Mouse (Mus musculus): ENCODE results near the gene Nucks1. TPM values are rescaled to one million over a fixed set of nuclear protein-coding genes. Genes with fewer than 3 reads are reported as not detected.
A peak's percentile ranks its signal among the peaks of the same experiment; 100 is the strongest.

Gene Nucks1
- total RNA-seq (2014; rRNA removed), result 121 and 140 TPM in 2 replicates
- 41.3 and 51.7 TPM in 2 replicates for polyA plus RNA-seq (2015; fragmentation: Nextera tagmentation; extraction: Ambion mirVana)

- under 1% methylated on average over 35 of the region's 35 CpGs for WGBS
- no peaks in the 10 kb centered on the region for H3K36me3 ChIP-seq (ENCODE audit: insufficient read depth, low read length)
- H3K9me3 ChIP-seq (ENCODE audit: low read length), result no peaks in the 10 kb centered on the region
- ATAC-seq (ENCODE audit: low FRiP score) (peak; percentile 99), DNase-seq (ENCODE audit: low spot score) (peak; percentile 99)
- no peaks in the 10 kb centered on the region for H3K4me1 ChIP-seq (ENCODE audit: insufficient read depth, low read length)
- H3K27me3 ChIP-seq (ENCODE audit: insufficient read depth, low read length), result no peaks in the 10 kb centered on the region
- peak within 1 kb of the TSS; percentile 100 for H3K27ac ChIP-seq (ENCODE audit: low read depth, low read length)
- H3K9ac ChIP-seq (replicated peaks; ENCODE audit: low read length, poor library complexity, severe bottlenecking), result peak within 1 kb of the TSS; percentile 100
- peak within 1 kb of the TSS; percentile 97 for H3K4me3 ChIP-seq (ENCODE audit: low read depth, low read length)
- H3K4me2 ChIP-seq (ENCODE audit: low read depth, low read length, poor library complexity, severe bottlenecking), result peak within 1 kb of the TSS; percentile 80
- peak; percentile 76 for TF ChIP-seq CTCF (IDR thresholded peaks at IDR 0.05)
These were observed at the start of gene Nucks1 for GRCm38 (mm10) chr1:131910001-131910648. Nucks1 (plus strand) TSS chr1:131910534.

DNA sequence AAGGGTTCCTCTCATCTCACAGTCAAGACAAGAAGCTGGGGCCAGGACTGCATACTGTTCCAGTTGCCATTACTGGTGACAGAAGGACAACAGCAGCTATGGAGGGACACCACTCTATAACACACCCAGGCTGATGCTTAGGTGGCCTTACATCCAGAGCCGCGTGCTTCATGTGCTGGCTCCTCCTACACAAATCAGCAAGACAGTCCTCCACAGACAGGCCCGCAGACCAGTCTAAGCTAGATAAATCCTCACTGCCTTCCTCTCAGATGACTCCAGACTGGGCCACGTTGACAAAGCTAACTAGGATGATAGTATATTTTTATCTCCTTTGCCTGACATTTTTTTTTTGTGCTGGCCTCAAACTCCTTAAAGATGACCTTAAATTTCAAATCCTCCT lies 48.5 kb upstream of the Nucks1 start:
- no peak for DNase-seq (ENCODE audit: low spot score)
- no peak overlapping the region for H3K4me2 ChIP-seq (ENCODE audit: low read depth, low read length, poor library complexity, severe bottlenecking)
- H3K36me3 ChIP-seq (ENCODE audit: insufficient read depth, low read length), result no peaks in the 10 kb centered on the region
- no peak overlapping the region for H3K4me3 ChIP-seq (ENCODE audit: low read depth, low read length)
- ATAC-seq (ENCODE audit: low FRiP score), result no peak
- no peak for TF ChIP-seq CTCF (IDR thresholded peaks at IDR 0.05)
- WGBS, result 76% methylated on average over 4 of the region's 4 CpGs
- no peaks in the 10 kb centered on the region for H3K4me1 ChIP-seq (ENCODE audit: insufficient read depth, low read length)
- no peak overlapping the region for H3K27ac ChIP-seq (ENCODE audit: low read depth, low read length)
- H3K9ac ChIP-seq (replicated peaks; ENCODE audit: low read length, poor library complexity, severe bottlenecking), result no peak overlapping the region
- no peaks in the 10 kb centered on the region for H3K9me3 ChIP-seq (ENCODE audit: low read length)
- H3K27me3 ChIP-seq (ENCODE audit: insufficient read depth, low read length), result no peaks in the 10 kb centered on the region

DNA sequence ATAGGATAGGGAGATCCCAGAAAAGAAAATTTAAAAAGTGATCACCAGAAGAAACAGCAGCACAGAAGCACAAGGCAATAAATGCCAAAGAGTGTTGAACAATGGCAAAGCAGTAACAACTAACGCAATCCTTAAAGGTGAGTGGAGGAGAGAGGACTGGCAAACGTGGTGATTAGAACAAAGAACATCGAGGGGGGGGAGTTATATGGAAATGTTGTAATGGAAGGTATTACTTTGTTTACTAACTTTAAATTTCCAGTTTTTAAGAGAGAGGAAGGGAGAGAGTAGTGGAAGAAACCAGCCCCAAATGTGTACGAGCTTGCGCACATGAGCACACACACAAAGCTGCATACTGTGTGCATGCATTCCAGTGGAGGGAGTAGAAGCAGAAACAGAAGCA lies 44.7 kb upstream of the Nucks1 start:
- Histone ChIP-seq H3K27me3 (ENCODE audit: insufficient read depth, low read length) (no peaks in the 10 kb centered on the region), H3K4me1 (ENCODE audit: insufficient read depth, low read length) (no peaks in the 10 kb centered on the region), H3K4me3 (ENCODE audit: low read depth, low read length) (no peak overlapping the region), H3K4me2 (ENCODE audit: low read depth, low read length, poor library complexity, severe bottlenecking) (no peak overlapping the region), H3K9ac (replicated peaks; ENCODE audit: low read length, poor library complexity, severe bottlenecking) (no peak overlapping the region), H3K27ac (ENCODE audit: low read depth, low read length) (no peak overlapping the region), H3K9me3 (ENCODE audit: low read length) (no peaks in the 10 kb centered on the region), H3K36me3 (ENCODE audit: insufficient read depth, low read length) (no peaks in the 10 kb centered on the region)
- no peak for TF ChIP-seq CTCF (IDR thresholded peaks at IDR 0.05)
- WGBS, result 84% methylated on average over 5 of the region's 5 CpGs
- ATAC-seq (ENCODE audit: low FRiP score) (no peak), DNase-seq (ENCODE audit: low spot score) (no peak)

- Histone ChIP-seq H3K27ac (ENCODE audit: low read depth, low read length) (no peak overlapping the region), H3K9ac (replicated peaks; ENCODE audit: low read length, poor library complexity, severe bottlenecking) (no peak overlapping the region), H3K36me3 (ENCODE audit: insufficient read depth, low read length) (no peaks in the 10 kb centered on the region), H3K9me3 (ENCODE audit: low read length) (no peaks in the 10 kb centered on the region), H3K4me3 (ENCODE audit: low read depth, low read length) (no peak overlapping the region), H3K27me3 (ENCODE audit: insufficient read depth, low read length) (no peaks in the 10 kb centered on the region), H3K4me1 (ENCODE audit: insufficient read depth, low read length) (no peaks in the 10 kb centered on the region), H3K4me2 (ENCODE audit: low read depth, low read length, poor library complexity, severe bottlenecking) (no peak overlapping the region; the same call in 1 of the 2 replicates)
- DNase-seq (ENCODE audit: low spot score) (no peak), ATAC-seq (ENCODE audit: low FRiP score) (no peak)
- no peak for TF ChIP-seq CTCF (IDR thresholded peaks at IDR 0.05)
- 80% methylated on average over 6 of the region's 6 CpGs for WGBS
These were observed 43.9 kb upstream of the Nucks1 start for GRCm38 (mm10) chr1:131866304-131866999.

GRCm38 (mm10) chr1:131867093-131867945 lies 43.0 kb upstream of the Nucks1 start, which contains the start of gene Rab29:
Rab29 (plus strand) TSS chr1:131867224.
- H3K4me1 ChIP-seq (ENCODE audit: insufficient read depth, low read length), result no peaks in the 10 kb centered on the region
- H3K9ac ChIP-seq (replicated peaks; ENCODE audit: low read length, poor library complexity, severe bottlenecking), result peak within 1 kb of the TSS; percentile 46; the same call in 1 of the 2 replicates
- H3K36me3 ChIP-seq (ENCODE audit: insufficient read depth, low read length), result no peaks in the 10 kb centered on the region
- H3K4me3 ChIP-seq (ENCODE audit: low read depth, low read length), result peak within 1 kb of the TSS; percentile 58
- TF ChIP-seq CTCF (IDR thresholded peaks at IDR 0.05), result peak; percentile 89
- peak; percentile 98 for DNase-seq (ENCODE audit: low spot score)
- 2% methylated on average over 46 of the region's 46 CpGs for WGBS
- no peak within 1 kb of the TSS for H3K27ac ChIP-seq (ENCODE audit: low read depth, low read length)
- peak; percentile 97 for ATAC-seq (ENCODE audit: low FRiP score)
- no peaks in the 10 kb centered on the region for H3K9me3 ChIP-seq (ENCODE audit: low read length)
- H3K27me3 ChIP-seq (ENCODE audit: insufficient read depth, low read length), result no peaks in the 10 kb centered on the region
- H3K4me2 ChIP-seq (ENCODE audit: low read depth, low read length, poor library complexity, severe bottlenecking), result peak within 1 kb of the TSS; percentile 93

Measured in midbrain, postnatal 0 days (tissue).